Mouse (Mus musculus) adrenal gland, postnatal 4 days (tissue): ENCODE data around the gene 1700020N01Rik. TPM values are rescaled to one million over a fixed set of nuclear protein-coding genes. Genes with fewer than 3 reads are reported as not detected.

Source experiments
- DNase-seq, 2 experiments: peaks; one replicate each; pipeline ENCODE4 v3.0.0; 2021 to 2022; ENCODE audit warnings: low spot score in 2 of 2, mixed read lengths in 2 of 2
- total RNA-seq, 2 experiments: library from RNA; stranded (reverse); gene quantifications; 2 replicates each; pipeline ENCODE4 v1.2.3; 2021

1700020N01Rik gene
- total RNA-seq, 2 experiments from 2014 or later = 0.36 TPM; not detected in 1

DNA sequence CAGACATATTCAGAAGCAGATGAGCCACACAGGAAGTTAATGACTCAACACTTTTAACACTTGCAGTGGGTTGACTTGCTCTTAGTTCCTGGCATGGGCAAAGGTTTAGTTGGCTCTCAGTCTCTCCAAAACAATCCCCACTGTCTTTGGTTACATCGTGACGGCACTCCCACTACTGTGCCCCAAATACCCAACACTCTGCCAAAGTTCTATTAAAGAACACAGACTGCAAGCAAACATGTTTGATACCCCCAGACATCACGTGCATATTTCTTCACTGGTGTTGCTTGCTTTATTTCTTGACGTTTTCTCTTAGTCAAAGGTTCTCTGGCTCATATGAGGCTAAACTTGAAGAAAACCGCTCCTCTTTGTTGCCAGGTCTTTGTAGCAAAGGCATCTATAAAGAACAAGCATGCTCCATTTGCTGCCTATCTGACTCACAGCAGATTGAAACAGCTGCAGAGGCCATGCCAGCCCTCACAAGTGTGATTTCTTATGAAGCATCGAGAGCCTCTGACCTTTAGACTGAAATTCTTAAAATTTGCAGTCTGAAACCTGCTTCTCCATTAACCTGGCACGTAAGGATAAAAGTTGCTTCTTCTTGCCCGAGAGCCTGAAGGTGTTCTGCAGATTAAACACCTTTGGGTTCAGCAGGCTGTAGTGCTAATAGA lies 66.8 kb downstream of the 1700020N01Rik start:
- DNase-seq = no peak

DNA sequence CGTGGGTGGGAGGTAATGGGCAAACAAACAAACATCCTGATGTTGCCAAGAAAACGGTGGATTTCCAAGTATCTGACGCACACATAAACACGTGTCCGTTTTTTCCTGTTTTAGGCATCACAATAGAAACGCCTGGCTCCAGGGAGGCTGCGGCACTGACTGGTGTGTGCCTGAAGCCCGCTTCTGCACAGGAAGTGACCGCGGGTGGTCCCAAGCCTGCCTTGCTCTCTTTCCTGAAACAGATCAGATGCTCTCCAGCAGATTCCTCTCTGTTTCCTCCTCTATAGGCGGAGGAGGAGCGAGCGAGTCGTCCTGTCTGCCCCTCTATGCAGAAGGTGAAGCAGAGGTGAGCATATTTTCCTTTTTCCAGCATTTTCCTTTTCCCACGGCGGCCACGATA lies 76.0 kb downstream of the 1700020N01Rik start:
- DNase-seq = no peak

DNA sequence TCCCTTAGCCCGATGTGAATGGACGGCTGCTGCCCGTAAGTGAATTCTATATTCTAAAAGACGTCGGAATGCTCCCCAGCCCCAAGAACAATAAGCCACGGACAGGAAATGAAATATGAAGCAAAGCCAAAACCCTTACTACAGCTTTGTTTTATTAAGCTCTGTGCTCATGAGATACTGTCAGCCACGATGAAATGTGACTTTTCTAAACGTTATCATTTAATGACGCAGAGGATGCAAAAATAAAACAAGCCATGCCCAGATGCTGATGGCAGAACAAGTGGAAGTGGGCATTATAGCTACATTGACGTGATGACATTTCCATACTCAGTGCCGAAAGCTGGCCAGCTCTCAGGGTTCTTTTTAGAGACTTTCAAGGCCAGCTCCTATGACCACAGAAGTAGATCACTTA lies 76.8 kb downstream of the 1700020N01Rik start:
- DNase-seq = no peak

DNA sequence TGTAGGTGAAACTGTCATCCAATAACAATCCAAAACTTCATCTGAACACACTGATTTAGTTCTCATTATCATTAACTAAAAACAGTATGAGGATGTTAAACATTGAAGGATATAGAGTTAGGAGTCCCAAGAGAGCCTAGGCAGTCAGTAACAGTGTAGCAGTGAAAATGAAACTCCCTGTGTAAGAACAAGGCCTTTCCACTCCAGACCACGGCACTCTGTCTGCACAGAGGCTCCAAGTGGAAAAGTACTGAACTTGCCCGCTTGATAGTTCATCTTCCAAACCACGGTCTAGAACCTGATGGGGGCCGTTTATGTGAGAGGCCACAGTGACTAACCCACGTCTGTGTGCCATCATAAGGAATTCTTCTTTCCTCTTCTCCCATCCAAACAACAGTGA lies 77.2 kb downstream of the 1700020N01Rik start:
- DNase-seq = no peak

Other genes with a start within 250 kb of the 1700020N01Rik start
- gene Aldh8a1, start 215.9 kb upstream of the 1700020N01Rik start, total RNA-seq = 10 to 100 TPM in 1 of 2 experiments, under 1 TPM in 1; 0.78 to 11.8 TPM